Mouse (Mus musculus): ENCODE results near the gene Thumpd2. TPM values are rescaled to one million over a fixed set of nuclear protein-coding genes. Genes with fewer than 3 reads are reported as not detected.
A peak's percentile ranks its signal among the peaks of the same experiment; 100 is the strongest.

The Thumpd2 gene
- polyA plus RNA-seq, 1 experiment from 2014 or later, result 11.6 TPM

DNA sequence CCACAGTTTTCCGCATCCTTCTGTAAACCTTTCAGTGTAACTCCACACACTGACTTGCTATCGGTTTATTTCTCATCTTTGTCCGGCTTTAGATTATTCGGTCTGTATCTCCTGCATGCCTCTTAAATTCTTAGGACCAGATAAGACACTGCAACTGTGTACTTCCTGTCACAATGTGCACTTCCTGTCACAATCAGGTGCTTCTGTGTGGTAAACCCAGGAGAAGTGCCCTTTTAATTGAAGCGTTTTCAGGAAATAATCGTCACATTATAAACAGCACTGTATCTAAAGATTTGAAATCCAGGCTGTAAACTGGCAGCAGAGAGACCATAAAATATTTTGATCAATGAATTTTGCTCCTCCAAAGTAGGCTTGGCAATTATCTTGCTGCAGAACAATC, 19.8 kb downstream of the Thumpd2 start:
- H3K36me3 ChIP-seq (ENCODE audit: control insufficient read depth, insufficient read depth, low read length), result peaks cover 45% of the 10 kb centered on the region
- 97% methylated on average over 6 of the region's 6 CpGs for WGBS
- no peak for DNase-seq (ENCODE audit: low spot score)

GRCm38 (mm10) chr17:81044356-81044755, 20.5 kb downstream of the Thumpd2 start:
- ATAC-seq (ENCODE audit: low read depth) (no peak), DNase-seq (ENCODE audit: low spot score) (no peak)
- no peak overlapping the region for H3K9ac ChIP-seq (ENCODE audit: low read depth, low read length)
- no peaks in the 10 kb centered on the region for H3K9me3 ChIP-seq (ENCODE audit: control insufficient read depth, low read length)
- no peaks in the 10 kb centered on the region for H3K4me1 ChIP-seq (ENCODE audit: control insufficient read depth, insufficient read depth, low read length)
- 85% methylated on average over 3 of the region's 3 CpGs for WGBS
- no peak overlapping the region for H3K4me2 ChIP-seq (ENCODE audit: low read depth, low read length)
- no peak overlapping the region for H3K4me3 ChIP-seq (ENCODE audit: low read depth, low read length)
- H3K27ac ChIP-seq (replicated peaks; ENCODE audit: low read depth, low read length), result no peak overlapping the region
- H3K27me3 ChIP-seq (replicated peaks; ENCODE audit: control insufficient read depth, insufficient read depth, low read length), result no peaks in the 10 kb centered on the region
- peaks cover 50% of the 10 kb centered on the region for H3K36me3 ChIP-seq (ENCODE audit: control insufficient read depth, insufficient read depth, low read length)

More for the DNA sequence above, 19.8 kb downstream of the Thumpd2 start:
- Histone ChIP-seq H3K4me2 (ENCODE audit: low read depth, low read length) (no peak overlapping the region), H3K4me3 (ENCODE audit: low read depth, low read length) (no peak overlapping the region), H3K4me1 (ENCODE audit: control insufficient read depth, insufficient read depth, low read length) (no peaks in the 10 kb centered on the region), H3K9me3 (ENCODE audit: control insufficient read depth, low read length) (no peaks in the 10 kb centered on the region), H3K27me3 (replicated peaks; ENCODE audit: control insufficient read depth, insufficient read depth, low read length) (no peaks in the 10 kb centered on the region), H3K9ac (ENCODE audit: low read depth, low read length) (no peak overlapping the region), H3K27ac (replicated peaks; ENCODE audit: low read depth, low read length) (no peak overlapping the region)
- ATAC-seq (ENCODE audit: low read depth), result no peak

DNA sequence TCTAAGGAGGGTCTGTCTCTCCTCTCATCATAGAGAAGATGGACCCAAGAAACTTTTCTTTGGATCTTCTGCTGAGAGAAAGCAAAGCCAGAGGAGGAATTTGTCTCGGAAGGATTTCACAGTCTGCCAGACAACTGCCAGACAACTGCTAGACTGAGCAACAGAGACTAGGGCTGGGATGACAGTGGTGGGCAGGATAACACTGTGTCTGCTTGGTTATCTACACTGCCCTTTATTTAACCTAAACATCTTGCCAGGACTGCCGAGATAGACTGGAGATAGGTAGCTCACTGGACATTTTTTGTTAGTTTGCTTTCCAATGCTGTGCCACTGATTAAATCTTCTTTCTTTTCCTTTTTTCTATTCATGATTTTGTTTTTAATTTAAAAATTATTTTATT, 23.2 kb downstream of the Thumpd2 start:
- no peak for DNase-seq (ENCODE audit: low spot score)

DNA sequence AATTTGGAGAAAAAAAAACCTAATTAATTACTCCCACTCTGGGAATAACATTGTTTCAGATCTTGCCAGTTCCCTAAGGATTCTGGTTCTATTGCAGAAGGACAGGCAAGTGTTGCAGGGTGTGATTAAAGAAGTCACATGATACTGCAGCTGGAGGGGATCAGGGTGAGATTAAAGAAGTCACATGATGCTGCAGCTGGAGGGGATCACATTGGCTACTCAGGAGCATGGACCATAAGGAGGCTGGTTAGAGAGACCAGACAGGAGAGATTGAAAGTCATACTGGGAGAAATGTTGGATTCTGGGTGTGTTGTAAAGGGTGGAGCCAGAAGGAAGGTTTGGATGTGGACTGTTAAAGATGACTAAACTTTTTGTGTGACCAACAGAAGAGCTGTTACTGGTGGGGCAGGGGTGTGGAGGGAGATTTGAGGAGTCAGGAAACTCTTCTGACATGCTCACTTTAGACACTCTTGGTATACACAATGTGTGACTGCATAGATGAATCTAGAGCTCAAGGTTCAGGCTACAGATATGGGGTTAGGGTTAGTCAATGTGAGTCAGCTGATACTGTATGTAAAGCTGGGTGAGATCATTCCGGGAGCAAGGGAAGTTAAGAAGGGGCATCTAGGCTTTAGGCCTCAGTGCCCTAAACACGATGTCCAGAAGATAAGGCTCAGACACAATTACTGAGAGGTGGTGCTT, 26.0 kb downstream of the Thumpd2 start:
- Histone ChIP-seq H3K27me3 (replicated peaks; ENCODE audit: control insufficient read depth, insufficient read depth, low read length) (no peaks in the 10 kb centered on the region), H3K27ac (replicated peaks; ENCODE audit: low read depth, low read length) (no peak overlapping the region), H3K4me1 (ENCODE audit: control insufficient read depth, insufficient read depth, low read length) (no peaks in the 10 kb centered on the region), H3K4me2 (ENCODE audit: low read depth, low read length) (no peak overlapping the region), H3K9ac (ENCODE audit: low read depth, low read length) (no peak overlapping the region), H3K9me3 (ENCODE audit: control insufficient read depth, low read length) (no peaks in the 10 kb centered on the region), H3K36me3 (ENCODE audit: control insufficient read depth, insufficient read depth, low read length) (peaks cover 85% of the 10 kb centered on the region), H3K4me3 (ENCODE audit: low read depth, low read length) (no peak overlapping the region)
- ATAC-seq (ENCODE audit: low read depth), result 0 out of 2 replicates have a peak, but pooled peaks have one; percentile 26
- no peak for DNase-seq (ENCODE audit: low spot score)
- WGBS, result 87% methylated on average over 2 of the region's 2 CpGs

More for the DNA sequence above, 23.2 kb downstream of the Thumpd2 start:
- Histone ChIP-seq H3K4me2 (ENCODE audit: low read depth, low read length) (no peak overlapping the region), H3K4me3 (ENCODE audit: low read depth, low read length) (no peak overlapping the region), H3K27ac (replicated peaks; ENCODE audit: low read depth, low read length) (no peak overlapping the region), H3K27me3 (replicated peaks; ENCODE audit: control insufficient read depth, insufficient read depth, low read length) (no peaks in the 10 kb centered on the region), H3K9me3 (ENCODE audit: control insufficient read depth, low read length) (no peaks in the 10 kb centered on the region), H3K9ac (ENCODE audit: low read depth, low read length) (no peak overlapping the region), H3K36me3 (ENCODE audit: control insufficient read depth, insufficient read depth, low read length) (peaks cover 73% of the 10 kb centered on the region), H3K4me1 (ENCODE audit: control insufficient read depth, insufficient read depth, low read length) (no peaks in the 10 kb centered on the region)
- WGBS, result 93% methylated on average over 2 of the region's 2 CpGs
- no peak for ATAC-seq (ENCODE audit: low read depth)

DNA sequence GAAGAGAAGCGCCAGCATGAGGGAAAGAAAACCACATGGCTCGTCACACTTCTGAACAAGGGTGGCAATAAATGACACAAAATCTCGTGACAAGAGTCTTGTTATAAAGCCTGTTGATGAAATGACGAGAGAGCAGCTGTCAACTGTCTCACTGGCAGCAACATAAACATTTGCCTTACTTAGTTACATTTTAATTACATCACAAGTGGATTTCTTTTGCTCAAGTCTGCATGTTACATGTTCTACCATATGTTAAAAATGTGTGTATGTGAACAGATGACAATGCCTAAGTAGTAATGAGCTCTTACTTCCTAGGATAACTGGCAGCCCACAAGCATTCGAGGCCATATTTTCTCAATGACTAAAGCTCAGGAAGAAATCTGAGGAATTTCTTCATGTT, 29.5 kb downstream of the Thumpd2 start:
- no peak overlapping the region for H3K27ac ChIP-seq (replicated peaks; ENCODE audit: low read depth, low read length)
- ATAC-seq (ENCODE audit: low read depth), result no peak
- 76% methylated on average over 5 of the region's 5 CpGs for WGBS
- H3K9me3 ChIP-seq (ENCODE audit: control insufficient read depth, low read length), result no peaks in the 10 kb centered on the region
- H3K9ac ChIP-seq (ENCODE audit: low read depth, low read length), result no peak overlapping the region
- DNase-seq (ENCODE audit: low spot score), result no peak
- H3K27me3 ChIP-seq (replicated peaks; ENCODE audit: control insufficient read depth, insufficient read depth, low read length), result no peaks in the 10 kb centered on the region
- H3K4me2 ChIP-seq (ENCODE audit: low read depth, low read length), result no peak overlapping the region
- H3K4me1 ChIP-seq (ENCODE audit: control insufficient read depth, insufficient read depth, low read length), result no peaks in the 10 kb centered on the region
- peaks cover 70% of the 10 kb centered on the region for H3K36me3 ChIP-seq (ENCODE audit: control insufficient read depth, insufficient read depth, low read length)
- H3K4me3 ChIP-seq (ENCODE audit: low read depth, low read length), result no peak overlapping the region

- DNase-seq (ENCODE audit: low spot score), result no peak
- Histone ChIP-seq H3K4me1 (ENCODE audit: control insufficient read depth, insufficient read depth, low read length) (no peaks in the 10 kb centered on the region), H3K27ac (replicated peaks; ENCODE audit: low read depth, low read length) (no peak overlapping the region), H3K4me3 (ENCODE audit: low read depth, low read length) (no peak overlapping the region), H3K36me3 (ENCODE audit: control insufficient read depth, insufficient read depth, low read length) (peaks cover 66% of the 10 kb centered on the region), H3K9me3 (ENCODE audit: control insufficient read depth, low read length) (no peaks in the 10 kb centered on the region), H3K4me2 (ENCODE audit: low read depth, low read length) (no peak overlapping the region), H3K27me3 (replicated peaks; ENCODE audit: control insufficient read depth, insufficient read depth, low read length) (no peaks in the 10 kb centered on the region), H3K9ac (ENCODE audit: low read depth, low read length) (no peak overlapping the region)
- ATAC-seq (ENCODE audit: low read depth), result no peak
- 71% methylated on average over 2 of the region's 2 CpGs for WGBS
Observed at GRCm38 (mm10) chr17:81032957-81033356, 31.9 kb downstream of the Thumpd2 start.

DNA sequence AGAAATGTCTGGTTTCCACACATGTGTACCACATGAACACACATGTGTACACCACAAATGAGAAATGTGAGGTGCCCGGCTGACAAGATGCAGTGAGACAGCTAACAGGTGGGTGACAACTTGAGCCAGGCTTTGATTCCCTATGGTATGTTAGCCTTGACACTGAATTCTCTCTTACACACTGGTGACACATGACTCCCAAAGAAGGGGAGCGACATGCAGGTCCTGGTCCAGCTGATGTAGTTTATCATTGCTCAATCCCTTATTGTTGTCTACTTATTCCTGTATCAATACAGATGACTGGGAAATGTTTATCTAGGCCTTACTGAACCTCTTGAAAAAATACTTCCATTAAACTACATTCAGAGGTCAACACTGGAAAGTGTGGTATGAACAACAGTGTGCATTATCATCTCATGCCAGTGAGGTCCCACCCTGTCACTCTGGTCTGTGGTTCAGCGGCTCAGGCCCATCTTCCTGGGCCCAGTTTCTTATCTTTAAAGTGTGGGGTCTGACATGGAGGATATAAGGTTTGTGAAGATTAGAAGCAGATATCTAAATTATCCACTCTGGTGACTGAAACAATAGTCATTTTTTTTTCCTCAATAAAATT, 32.9 kb downstream of the Thumpd2 start:
- ATAC-seq (ENCODE audit: low read depth), result no peak
- WGBS, result 87% methylated on average over 3 of the region's 3 CpGs
- no peaks in the 10 kb centered on the region for H3K4me1 ChIP-seq (ENCODE audit: control insufficient read depth, insufficient read depth, low read length)

GRCm38 (mm10) chr17:81027331-81027730, 37.6 kb downstream of the Thumpd2 start:
- 86% methylated on average over 6 of the region's 6 CpGs for WGBS
- no peak for DNase-seq (ENCODE audit: low spot score)

More for the DNA sequence above, 32.9 kb downstream of the Thumpd2 start:
- Histone ChIP-seq H3K27ac (replicated peaks; ENCODE audit: low read depth, low read length) (no peak overlapping the region), H3K36me3 (ENCODE audit: control insufficient read depth, insufficient read depth, low read length) (peaks cover 60% of the 10 kb centered on the region), H3K4me3 (ENCODE audit: low read depth, low read length) (no peak overlapping the region), H3K4me2 (ENCODE audit: low read depth, low read length) (no peak overlapping the region), H3K9me3 (ENCODE audit: control insufficient read depth, low read length) (no peaks in the 10 kb centered on the region), H3K27me3 (replicated peaks; ENCODE audit: control insufficient read depth, insufficient read depth, low read length) (no peaks in the 10 kb centered on the region), H3K9ac (ENCODE audit: low read depth, low read length) (no peak overlapping the region)
- no peak for DNase-seq (ENCODE audit: low spot score)

GRCm38 (mm10) chr17:81017132-81017531, 47.8 kb downstream of the Thumpd2 start:
- no peak overlapping the region for H3K4me2 ChIP-seq (ENCODE audit: low read depth, low read length)
- H3K4me3 ChIP-seq (ENCODE audit: low read depth, low read length), result no peak overlapping the region
- H3K27ac ChIP-seq (replicated peaks; ENCODE audit: low read depth, low read length), result no peak overlapping the region
- H3K9ac ChIP-seq (ENCODE audit: low read depth, low read length), result no peak overlapping the region
- no peaks in the 10 kb centered on the region; the same call in 1 of the 2 replicates for H3K27me3 ChIP-seq (replicated peaks; ENCODE audit: control insufficient read depth, insufficient read depth, low read length)
- no peaks in the 10 kb centered on the region for H3K4me1 ChIP-seq (ENCODE audit: control insufficient read depth, insufficient read depth, low read length)
- no peaks in the 10 kb centered on the region for H3K9me3 ChIP-seq (ENCODE audit: control insufficient read depth, low read length)
- H3K36me3 ChIP-seq (ENCODE audit: control insufficient read depth, insufficient read depth, low read length), result no peaks in the 10 kb centered on the region
- ATAC-seq (ENCODE audit: low read depth) (no peak), DNase-seq (ENCODE audit: low spot score) (peak; percentile 49)
- WGBS, result 36% methylated on average over 1 of the region's 1 CpGs

More at GRCm38 (mm10) chr17:81027331-81027730, 37.6 kb downstream of the Thumpd2 start:
- Histone ChIP-seq H3K27me3 (replicated peaks; ENCODE audit: control insufficient read depth, insufficient read depth, low read length) (no peaks in the 10 kb centered on the region), H3K36me3 (ENCODE audit: control insufficient read depth, insufficient read depth, low read length) (peaks cover 71% of the 10 kb centered on the region), H3K27ac (replicated peaks; ENCODE audit: low read depth, low read length) (no peak overlapping the region), H3K4me2 (ENCODE audit: low read depth, low read length) (no peak overlapping the region), H3K4me3 (ENCODE audit: low read depth, low read length) (no peak overlapping the region), H3K9ac (ENCODE audit: low read depth, low read length) (no peak overlapping the region), H3K9me3 (ENCODE audit: control insufficient read depth, low read length) (no peaks in the 10 kb centered on the region), H3K4me1 (ENCODE audit: control insufficient read depth, insufficient read depth, low read length) (no peaks in the 10 kb centered on the region)
- no peak for ATAC-seq (ENCODE audit: low read depth)
